Mouse (Mus musculus) midbrain, embryonic 11.5 days (tissue): ENCODE data around the gene Sox13. TPM values are rescaled to one million over a fixed set of nuclear protein-coding genes. Genes with fewer than 3 reads are reported as not detected.

Experiments
- ATAC-seq: fragments of 200-750 bp; cut with Nextera tagmentation; 2 replicates; pipeline ENCODE4 v1.8.0; 2017; ENCODE audit warnings: moderate TSS enrichment, moderate library complexity; ENCODE audit not compliant: low FRiP score
- DNase-seq: peaks from one replicate; pipeline ENCODE4 v3.0.0; 2015; ENCODE audit warnings: low spot score; ENCODE audit errors: missing footprints
- H3K27ac ChIP-seq: fragments of 300-500 bp; sonication (generic); 2 replicates; pipeline ENCODE4 v1.5.1; 2014; ENCODE audit warnings: low read depth, low read length
- H3K27me3 ChIP-seq: fragments of 300-500 bp; sonication (generic); 2 replicates; pipeline ENCODE4 v1.6.1; 2014; ENCODE audit warnings: mild to moderate bottlenecking, low read length, moderate library complexity, mixed read lengths; ENCODE audit not compliant: control insufficient read depth, insufficient read depth
- H3K36me3 ChIP-seq: fragments of 300-500 bp; sonication (generic); 2 replicates; pipeline ENCODE4 v1.6.1; 2014; ENCODE audit warnings: mild to moderate bottlenecking, low read length, moderate library complexity, mixed read lengths; ENCODE audit not compliant: control insufficient read depth, insufficient read depth
- H3K4me1 ChIP-seq: fragments of 300-500 bp; sonication (generic); 2 replicates; pipeline ENCODE4 v1.6.1; 2014; ENCODE audit warnings: low read length; ENCODE audit not compliant: control insufficient read depth, insufficient read depth
- H3K4me2 ChIP-seq: fragments of 300-500 bp; sonication (generic); 2 replicates; pipeline ENCODE4 v1.6.1; 2014; ENCODE audit warnings: mild to moderate bottlenecking, moderate library complexity
- H3K4me3 ChIP-seq: fragments of 300-500 bp; sonication (generic); 2 replicates; pipeline ENCODE4 v1.5.1; 2014; ENCODE audit warnings: low read depth, low read length
- H3K9ac ChIP-seq: fragments of 300-500 bp; sonication (generic); 2 replicates; pipeline ENCODE4 v1.6.1; 2014; ENCODE audit warnings: low read length
- H3K9me3 ChIP-seq: fragments of 300-500 bp; sonication (generic); 2 replicates; pipeline ENCODE4 v1.6.1; 2016; ENCODE audit warnings: low read length; ENCODE audit not compliant: control insufficient read depth
- WGBS: fragments of 180-500 bp; shearing (Covaris S2); extraction: QIAGEN DNeasy Blood & Tissue Kit; methylation state at CpG from one replicate; pipeline ENCODE4 v1.1.7; 2014; 5-methylcytosine and 5-hydroxymethylcytosine counted together
- polyA plus RNA-seq: library from polyadenylated mRNA; unstranded; fragments of >200 nt; fragmentation: Nextera tagmentation; extraction: Ambion mirVana; gene quantifications from 2 replicates; pipeline ENCODE4 v1.2.1, GENCODE M21; 2014

The Sox13 gene
- polyA plus RNA-seq, 1 experiment from 2014 or later, result 23.9 TPM

DNA sequence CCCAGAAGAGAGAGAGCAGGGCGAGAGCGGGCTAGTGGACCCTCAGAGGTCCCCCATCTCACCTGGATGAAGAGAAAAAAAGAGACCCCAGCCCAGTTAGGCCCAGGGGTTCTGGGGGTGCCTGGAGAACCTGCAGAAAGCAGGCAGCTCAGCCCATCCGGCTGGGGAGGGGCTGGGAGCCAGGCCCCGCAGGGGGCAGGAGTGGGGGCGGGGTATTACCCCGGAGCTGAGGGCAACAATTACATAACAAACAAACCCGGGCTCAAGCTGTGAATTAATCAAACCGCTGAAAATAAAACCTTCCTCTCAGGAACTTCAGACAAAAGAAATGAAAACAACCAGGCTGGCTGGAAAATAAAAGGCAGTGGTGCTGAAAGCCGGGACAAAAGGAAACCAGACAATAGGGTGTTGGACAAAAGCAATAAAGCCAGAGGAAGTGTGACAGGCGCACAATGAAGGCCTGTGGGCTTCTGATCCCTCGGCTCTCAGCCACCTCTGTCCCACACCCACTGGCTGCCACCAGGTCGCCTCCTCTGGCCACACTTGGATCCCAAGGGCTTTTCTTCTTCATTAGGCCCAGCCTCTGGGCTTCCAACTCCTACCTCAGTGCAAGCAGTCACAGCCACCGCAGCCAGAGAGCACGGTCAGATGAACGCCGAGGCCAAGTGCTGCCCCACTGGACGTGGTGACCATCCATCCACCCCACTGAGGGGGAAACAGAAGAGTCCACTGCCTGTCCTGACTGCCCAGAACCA is 26.5 kb downstream of the Sox13 start:
- Histone ChIP-seq H3K4me3 (0 out of 2 replicates have a peak overlapping the region, but pooled peaks have one; percentile 10), H3K4me2 (peak overlapping the region; percentile 35), H3K4me1 (peaks cover 35% of the 10 kb centered on the region), H3K9me3 (no peaks in the 10 kb centered on the region), H3K9ac (peak overlapping the region; percentile 56), H3K27me3 (no peaks in the 10 kb centered on the region), H3K27ac (peak overlapping the region; percentile 92), H3K36me3 (no peaks in the 10 kb centered on the region)
- DNase-seq, result peak; percentile 96
- peak; percentile 92 for ATAC-seq
- WGBS, result 3% methylated on average over 17 of the region's 17 CpGs

DNA sequence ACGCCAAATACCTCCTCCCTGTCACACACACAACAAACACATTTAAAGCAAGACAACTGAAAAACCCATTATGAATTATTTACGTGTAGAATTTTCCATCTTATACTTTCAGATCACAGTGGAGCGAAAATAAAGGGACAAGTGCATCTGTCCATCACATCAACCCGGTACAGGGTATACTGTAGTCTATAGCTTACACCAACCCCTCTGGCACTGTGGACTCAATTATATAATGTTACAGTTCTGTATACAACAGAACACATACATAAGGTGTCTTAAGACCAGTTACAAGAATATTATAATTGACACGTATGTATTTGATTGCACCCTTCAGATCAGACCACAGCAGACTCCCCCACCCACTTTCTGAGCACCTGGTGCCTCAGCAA is 27.1 kb downstream of the Sox13 start:
- ATAC-seq, result peak; percentile 12; the same call in 1 of the 2 replicates
- Histone ChIP-seq H3K36me3 (peaks cover 6% of the 10 kb centered on the region), H3K4me2 (peak overlapping the region; percentile 35), H3K4me3 (0 out of 2 replicates have a peak overlapping the region, but pooled peaks have one; percentile 10), H3K27me3 (no peaks in the 10 kb centered on the region), H3K27ac (peak overlapping the region; percentile 92), H3K9me3 (no peaks in the 10 kb centered on the region), H3K4me1 (peaks cover 35% of the 10 kb centered on the region), H3K9ac (peak overlapping the region; percentile 43)
- DNase-seq, result no peak
- WGBS, result 51% methylated on average over 5 of the region's 5 CpGs

DNA sequence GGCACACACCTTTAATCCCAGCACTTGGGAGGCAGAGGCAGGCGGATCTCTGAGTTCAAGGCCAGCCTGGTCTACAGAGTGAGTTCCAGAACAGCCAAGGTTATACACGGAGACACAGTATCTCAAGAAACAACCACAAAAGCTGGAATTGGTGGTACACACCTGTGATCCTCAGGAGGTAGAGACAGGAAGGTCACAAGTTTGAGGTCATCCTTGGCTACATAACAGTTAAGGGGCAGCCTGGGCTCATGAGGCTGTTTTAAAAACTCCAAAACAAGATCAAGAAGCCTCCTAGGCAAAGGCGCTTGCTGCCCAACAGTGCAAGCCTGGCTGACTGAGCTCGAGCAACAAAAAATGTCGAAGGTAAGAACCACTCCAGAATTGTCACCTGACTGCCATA is 27.5 kb downstream of the Sox13 start:
- Histone ChIP-seq H3K36me3 (peaks cover 10% of the 10 kb centered on the region), H3K27ac (no peak overlapping the region), H3K9me3 (no peaks in the 10 kb centered on the region; the same call in 1 of the 2 replicates), H3K9ac (no peak overlapping the region), H3K4me2 (peak overlapping the region; percentile 14; the same call in 1 of the 2 replicates), H3K27me3 (no peaks in the 10 kb centered on the region), H3K4me1 (peaks cover 35% of the 10 kb centered on the region), H3K4me3 (no peak overlapping the region)
- ATAC-seq (no peak), DNase-seq (no peak)
- WGBS, result 79% methylated on average over 5 of the region's 5 CpGs

DNA sequence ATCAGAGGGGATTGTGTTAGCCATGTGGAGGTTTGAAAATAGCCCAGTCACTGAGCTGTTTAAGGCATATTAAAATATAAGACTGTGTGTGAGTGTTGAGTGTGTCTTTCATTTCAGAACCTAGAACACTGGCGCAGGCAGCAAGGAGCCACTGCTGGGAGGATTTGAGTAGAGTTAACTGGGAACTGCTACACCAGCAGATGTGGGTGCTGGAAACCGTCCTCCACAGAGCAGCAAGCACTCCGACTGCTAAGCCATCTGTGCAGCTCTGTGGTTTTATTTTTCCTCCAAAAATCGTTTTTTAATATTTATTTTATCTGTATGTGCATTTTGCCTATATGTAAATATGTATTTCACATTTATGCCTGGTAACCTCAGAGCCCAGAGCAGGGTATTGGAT is 29.5 kb downstream of the Sox13 start:
- Histone ChIP-seq H3K36me3 (peaks cover 18% of the 10 kb centered on the region), H3K27ac (no peak overlapping the region), H3K9ac (no peak overlapping the region), H3K27me3 (no peaks in the 10 kb centered on the region), H3K4me2 (no peak overlapping the region), H3K4me1 (peaks cover 34% of the 10 kb centered on the region), H3K4me3 (no peak overlapping the region), H3K9me3 (no peaks in the 10 kb centered on the region; the same call in 1 of the 2 replicates)
- ATAC-seq (no peak), DNase-seq (no peak)
- WGBS, result 66% methylated on average over 4 of the region's 4 CpGs

DNA sequence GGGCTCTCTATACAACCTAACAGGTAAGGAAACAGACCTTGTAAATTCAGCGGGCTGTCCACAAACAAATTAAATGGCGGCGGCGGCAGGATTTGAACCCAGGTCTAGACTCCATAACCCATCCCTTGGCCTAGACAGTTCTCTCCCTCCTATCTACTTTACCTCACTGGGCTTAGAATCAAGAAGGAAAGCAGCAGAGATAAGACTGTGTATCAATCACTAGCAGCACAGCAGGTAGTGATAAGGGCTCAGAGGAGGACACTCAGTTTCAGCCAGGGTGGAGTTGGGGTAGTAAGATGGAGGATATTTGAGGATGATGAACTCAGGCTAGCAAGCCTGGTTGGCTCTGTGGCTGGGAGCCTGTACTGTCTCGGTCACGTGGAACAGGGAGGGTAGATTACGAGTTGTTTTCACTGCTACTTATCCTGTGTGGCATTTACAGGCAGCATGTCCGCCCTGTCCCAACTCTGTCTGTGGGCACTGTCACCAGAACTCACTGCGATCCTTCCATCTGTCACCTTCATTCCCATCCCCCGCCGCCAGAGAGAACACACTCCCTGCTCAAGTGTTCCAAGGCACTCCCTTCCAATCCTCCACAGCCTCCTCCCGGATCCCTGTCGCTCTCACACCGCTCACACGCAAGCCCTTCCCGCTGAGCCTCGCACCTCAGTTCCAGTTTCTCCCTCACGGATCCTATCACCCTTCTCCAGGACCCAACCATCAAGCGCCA is 36.5 kb downstream of the Sox13 start:
- Histone ChIP-seq H3K9ac (no peak overlapping the region), H3K27me3 (no peaks in the 10 kb centered on the region), H3K36me3 (peaks cover 33% of the 10 kb centered on the region), H3K4me1 (peaks cover 25% of the 10 kb centered on the region), H3K27ac (no peak overlapping the region), H3K4me3 (no peak overlapping the region), H3K9me3 (no peaks in the 10 kb centered on the region; the same call in 1 of the 2 replicates), H3K4me2 (no peak overlapping the region)
- DNase-seq (no peak), ATAC-seq (no peak)
- WGBS, result 60% methylated on average over 19 of the region's 19 CpGs

DNA sequence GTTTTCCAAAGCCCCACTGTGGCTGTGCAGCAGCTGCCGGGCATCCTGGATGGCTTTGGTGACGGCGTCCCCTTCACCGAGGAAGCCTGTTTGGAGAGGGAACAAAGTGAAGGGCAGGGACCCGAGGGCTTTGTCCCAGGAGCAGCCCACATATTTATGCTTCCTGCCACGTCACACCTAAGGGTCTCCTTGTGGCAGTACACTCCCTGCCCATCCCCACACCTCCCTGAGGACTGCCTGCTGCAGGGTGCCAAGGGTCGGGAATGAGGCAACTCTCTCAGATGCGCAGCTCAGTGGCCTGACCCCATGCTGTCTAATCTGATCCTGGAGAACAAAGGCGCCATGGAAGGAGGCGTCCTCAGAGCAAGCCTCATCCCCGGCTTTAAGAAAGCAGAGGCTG is 38.0 kb downstream of the Sox13 start:
- Histone ChIP-seq H3K9me3 (no peaks in the 10 kb centered on the region), H3K4me3 (no peak overlapping the region), H3K9ac (peak overlapping the region; percentile 39), H3K27me3 (no peaks in the 10 kb centered on the region), H3K4me1 (peaks cover 27% of the 10 kb centered on the region), H3K4me2 (no peak overlapping the region), H3K36me3 (peaks cover 19% of the 10 kb centered on the region), H3K27ac (peak overlapping the region; percentile 21; the same call in 1 of the 2 replicates)
- peak; percentile 92 for DNase-seq
- 18% methylated on average over 11 of the region's 11 CpGs for WGBS
- ATAC-seq, result peak; percentile 28; the same call in 1 of the 2 replicates

DNA sequence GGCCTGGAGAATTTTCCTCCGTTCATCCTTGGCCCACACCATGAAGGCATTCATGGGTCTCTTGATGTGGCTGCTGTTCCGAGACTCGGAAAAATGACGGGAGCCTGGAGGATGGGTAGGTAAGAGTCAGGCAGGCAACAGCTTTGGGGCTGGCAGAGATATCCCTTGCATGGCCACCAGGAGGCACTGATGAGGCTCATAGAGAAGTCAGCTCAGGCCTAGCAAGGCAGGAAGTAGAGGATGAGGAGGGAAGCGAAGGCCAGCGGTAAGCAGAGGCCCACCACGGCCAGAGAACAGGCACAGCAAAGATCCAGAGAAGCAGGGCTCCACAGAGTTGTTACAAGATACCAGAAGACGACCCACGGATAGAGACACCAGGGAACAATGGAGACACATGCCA is 38.7 kb downstream of the Sox13 start:
- Histone ChIP-seq H3K4me1 (peaks cover 27% of the 10 kb centered on the region), H3K9ac (peak overlapping the region; percentile 39), H3K27me3 (no peaks in the 10 kb centered on the region), H3K9me3 (no peaks in the 10 kb centered on the region), H3K4me3 (no peak overlapping the region), H3K27ac (peak overlapping the region; percentile 21; the same call in 1 of the 2 replicates), H3K4me2 (peak overlapping the region; percentile 15), H3K36me3 (peaks cover 15% of the 10 kb centered on the region; the same call in 1 of the 2 replicates)
- DNase-seq, result peak; percentile 98
- 33% methylated on average over 9 of the region's 9 CpGs for WGBS
- ATAC-seq, result peak; percentile 28

DNA sequence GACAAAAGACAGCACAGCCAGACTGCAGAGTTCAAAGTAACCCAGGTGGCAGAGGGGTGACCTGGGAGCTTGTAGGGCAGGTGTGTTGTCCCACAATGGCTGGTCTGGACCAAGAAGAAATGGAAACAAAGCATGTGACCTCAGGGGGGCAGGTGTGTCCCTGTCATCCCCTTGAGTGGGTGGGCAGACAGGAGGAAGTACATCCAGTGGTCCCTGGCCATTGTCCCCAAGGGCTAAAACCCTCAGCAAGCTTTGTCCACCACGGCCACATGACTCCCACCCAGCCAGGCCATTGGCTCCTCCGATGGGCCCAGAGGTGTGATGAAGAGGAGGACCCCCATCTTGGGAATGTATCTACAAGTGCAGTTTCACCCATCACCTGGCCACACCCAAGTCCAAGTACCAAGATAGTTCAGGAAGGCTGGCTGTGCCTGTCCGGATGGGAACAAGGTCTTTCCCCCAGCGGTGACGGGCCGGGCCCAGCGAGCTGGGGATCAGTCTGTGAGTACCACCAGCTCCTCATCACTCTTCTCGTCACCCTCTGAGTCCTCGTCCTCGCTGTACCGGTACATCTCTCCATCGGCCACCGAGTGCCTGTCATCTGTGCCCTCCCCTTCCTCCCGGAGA is 40.9 kb downstream of the Sox13 start:
- H3K4me2 ChIP-seq, result no peak overlapping the region
- 94% methylated on average over 14 of the region's 14 CpGs for WGBS
- ATAC-seq (no peak), DNase-seq (no peak)
- H3K27me3 ChIP-seq, result no peaks in the 10 kb centered on the region
- H3K9ac ChIP-seq, result peak overlapping the region; percentile 37
- H3K4me3 ChIP-seq, result no peak overlapping the region
- H3K36me3 ChIP-seq, result peaks cover 12% of the 10 kb centered on the region; the same call in 1 of the 2 replicates
- no peaks in the 10 kb centered on the region for H3K9me3 ChIP-seq
- H3K4me1 ChIP-seq, result peaks cover 27% of the 10 kb centered on the region
- H3K27ac ChIP-seq, result peak overlapping the region; percentile 63
